Mouse (Mus musculus) kidney, embryonic 16.5 days (tissue): ENCODE data around the gene Coch. TPM values are rescaled to one million over a fixed set of nuclear protein-coding genes. Genes with fewer than 3 reads are reported as not detected.
A peak's percentile ranks its signal among the peaks of the same experiment; 100 is the strongest.
"Not testable (repeated sequence)": the region's sequence is repeated elsewhere in the genome, so short reads cannot be mapped to it uniquely, and the experiment has no call there.

ENCODE experiments used
- ATAC-seq: fragments of 200-750 bp; cut with Nextera tagmentation; 2 replicates; pipeline ENCODE4 v1.8.0; 2017; ENCODE audit warnings: moderate TSS enrichment; ENCODE audit not compliant: low FRiP score, low TSS enrichment
- H3K27ac ChIP-seq: fragments of 300-500 bp; sonication (generic); 2 replicates; pipeline ENCODE4 v1.5.1; 2014; ENCODE audit warnings: low read length
- H3K27me3 ChIP-seq: fragments of 300-500 bp; sonication (generic); 2 replicates; pipeline ENCODE4 v1.6.1; 2014; ENCODE audit warnings: low read length, control low read depth, mixed read lengths; ENCODE audit not compliant: insufficient read depth
- H3K36me3 ChIP-seq: fragments of 300-500 bp; sonication (generic); 2 replicates; pipeline ENCODE4 v1.6.1; 2014; ENCODE audit warnings: low read length, control low read depth, mixed read lengths; ENCODE audit not compliant: insufficient read depth
- H3K4me1 ChIP-seq: fragments of 300-500 bp; sonication (generic); 2 replicates; pipeline ENCODE4 v1.6.1; 2014; ENCODE audit warnings: low read length, control low read depth, mixed read lengths; ENCODE audit not compliant: insufficient read depth
- H3K4me2 ChIP-seq: fragments of 300-500 bp; sonication (generic); replicated peaks from 2 replicates; pipeline ENCODE4 v1.6.1; 2014; ENCODE audit warnings: low read depth, low read length
- H3K4me3 ChIP-seq: fragments of 300-500 bp; sonication (generic); 2 replicates; pipeline ENCODE4 v1.5.1; 2014; ENCODE audit warnings: mild to moderate bottlenecking, low read length
- H3K9ac ChIP-seq: fragments of 300-500 bp; sonication (generic); replicated peaks from 2 replicates; pipeline ENCODE4 v1.6.1; 2014; ENCODE audit warnings: low read length
- H3K9me3 ChIP-seq: fragments of 300-500 bp; sonication (generic); 2 replicates; pipeline ENCODE4 v1.6.1; 2016; ENCODE audit warnings: low read length, control low read depth
- WGBS: fragments of 180-500 bp; shearing (Covaris S2); extraction: QIAGEN DNeasy Blood & Tissue Kit; methylation state at CpG from one replicate; pipeline ENCODE4 v1.1.7; 2014; 5-methylcytosine and 5-hydroxymethylcytosine counted together
- polyA plus RNA-seq: library from polyadenylated mRNA; unstranded; fragments of >200 nt; fragmentation: Nextera tagmentation; extraction: Ambion mirVana; gene quantifications from 2 replicates; pipeline ENCODE4 v1.2.1, GENCODE M21; 2015

The Coch gene
- polyA plus RNA-seq: 1.6 TPM in 2 replicates

GRCm38 (mm10) chr12:51593229-51594029 lies at the start of gene Coch:
TSS of gene Coch (plus strand) at chr12:51593341.
- Histone ChIP-seq H3K27ac (no peak within 1 kb of the TSS), H3K9me3 (0 out of 2 replicates have a peak, but pooled peaks cover 4% of the 10 kb centered on the region), H3K27me3 (peaks cover 49% of the 10 kb centered on the region), H3K36me3 (no peaks in the 10 kb centered on the region), H3K9ac (peak within 1 kb of the TSS; percentile 62), H3K4me3 (peak within 1 kb of the TSS; percentile 67), H3K4me2 (peak within 1 kb of the TSS; percentile 99), H3K4me1 (peaks cover 19% of the 10 kb centered on the region)
- WGBS: 0% methylated on average over 60 of the region's 79 CpGs
- peak; percentile 88 for ATAC-seq

GRCm38 (mm10) chr12:51543402-51543960 lies 49.7 kb upstream of the Coch start:
- 70% methylated on average over 9 of the region's 9 CpGs for WGBS

GRCm38 (mm10) chr12:51555041-51555440 lies 38.1 kb upstream of the Coch start:
- no peaks in the 10 kb centered on the region for H3K27me3 ChIP-seq
- H3K4me2 ChIP-seq: no peak overlapping the region
- no peak overlapping the region for H3K9ac ChIP-seq
- no peak overlapping the region for H3K27ac ChIP-seq
- H3K4me1 ChIP-seq: no peaks in the 10 kb centered on the region
- no peak overlapping the region for H3K4me3 ChIP-seq
- 88% methylated on average over 1 of the region's 1 CpGs for whole genome bisulfite sequencing
- no peak for ATAC-seq
- H3K9me3 ChIP-seq: no peaks in the 10 kb centered on the region
- H3K36me3 ChIP-seq: no peaks in the 10 kb centered on the region

More at GRCm38 (mm10) chr12:51543402-51543960, 49.7 kb upstream of the Coch start:
- no peaks in the 10 kb centered on the region for H3K36me3 ChIP-seq
- H3K27me3 ChIP-seq: no peaks in the 10 kb centered on the region
- no peak overlapping the region for H3K4me3 ChIP-seq
- H3K4me2 ChIP-seq: no peak overlapping the region
- no peak overlapping the region for H3K9ac ChIP-seq
- H3K9me3 ChIP-seq: 0 out of 2 replicates have a peak, but pooled peaks cover 3% of the 10 kb centered on the region
- no peaks in the 10 kb centered on the region for H3K4me1 ChIP-seq
- H3K27ac ChIP-seq: no peak overlapping the region
- ATAC-seq: no peak

GRCm38 (mm10) chr12:51561416-51561815 lies 31.7 kb upstream of the Coch start:
- 10% methylated on average over 9 of the region's 9 CpGs for WGBS
- Histone ChIP-seq H3K27me3 (no peaks in the 10 kb centered on the region), H3K4me2 (no peak overlapping the region)

GRCm38 (mm10) chr12:51567225-51567624 lies 25.9 kb upstream of the Coch start:
- H3K4me1 ChIP-seq: no peaks in the 10 kb centered on the region
- no peaks in the 10 kb centered on the region for H3K27me3 ChIP-seq
- no peak overlapping the region for H3K4me3 ChIP-seq
- no peak overlapping the region for H3K4me2 ChIP-seq
- no peak overlapping the region for H3K9ac ChIP-seq
- no peaks in the 10 kb centered on the region for H3K36me3 ChIP-seq
- 81% methylated on average over 7 of the region's 7 CpGs for WGBS
- H3K27ac ChIP-seq: no peak overlapping the region
- ATAC-seq: no peak
- H3K9me3 ChIP-seq: peaks cover 10% of the 10 kb centered on the region

More at GRCm38 (mm10) chr12:51561416-51561815, 31.7 kb upstream of the Coch start:
- Histone ChIP-seq H3K4me1 (no peaks in the 10 kb centered on the region), H3K36me3 (no peaks in the 10 kb centered on the region), H3K9me3 (peaks cover 9% of the 10 kb centered on the region), H3K27ac (no peak overlapping the region), H3K9ac (no peak overlapping the region), H3K4me3 (no peak overlapping the region)
- peak; percentile 61; the same call in 1 of the 2 replicates for ATAC-seq

- Histone ChIP-seq H3K9me3 (peaks cover 10% of the 10 kb centered on the region), H3K36me3 (no peaks in the 10 kb centered on the region), H3K9ac (no peak overlapping the region), H3K4me3 (no peak overlapping the region), H3K27me3 (no peaks in the 10 kb centered on the region), H3K4me1 (no peaks in the 10 kb centered on the region), H3K4me2 (no peak overlapping the region), H3K27ac (no peak overlapping the region)
- no peak for ATAC-seq
- WGBS: 89% methylated on average over 7 of the region's 8 CpGs
These were observed 23.7 kb upstream of the Coch start for GRCm38 (mm10) chr12:51569472-51569871.

GRCm38 (mm10) chr12:51569944-51570343 lies 23.2 kb upstream of the Coch start:
- 60% methylated on average over 7 of the region's 7 CpGs for WGBS
- Histone ChIP-seq H3K4me2 (no peak overlapping the region), H3K9me3 (peaks cover 10% of the 10 kb centered on the region), H3K27ac (no peak overlapping the region), H3K4me3 (no peak overlapping the region), H3K9ac (no peak overlapping the region), H3K4me1 (no peaks in the 10 kb centered on the region), H3K36me3 (no peaks in the 10 kb centered on the region), H3K27me3 (no peaks in the 10 kb centered on the region)
- no peak for ATAC-seq

- no peaks in the 10 kb centered on the region for H3K9me3 ChIP-seq
- no peak overlapping the region for H3K4me2 ChIP-seq
- no peak overlapping the region for H3K9ac ChIP-seq
- H3K4me3 ChIP-seq: no peak overlapping the region
- no peaks in the 10 kb centered on the region for H3K4me1 ChIP-seq
- no peak overlapping the region for H3K27ac ChIP-seq
- H3K36me3 ChIP-seq: no peaks in the 10 kb centered on the region
- no peaks in the 10 kb centered on the region for H3K27me3 ChIP-seq
- 75% methylated on average over 4 of the region's 4 CpGs for WGBS
- ATAC-seq: no peak
These were observed 20.5 kb upstream of the Coch start for GRCm38 (mm10) chr12:51572651-51573050.

- not testable (repeated sequence) for H3K4me3 ChIP-seq, H3K9ac ChIP-seq, H3K9me3 ChIP-seq, H3K27me3 ChIP-seq, H3K27ac ChIP-seq, ATAC-seq, H3K4me1 ChIP-seq, H3K4me2 ChIP-seq, H3K36me3 ChIP-seq
- 82% methylated on average over 2 of the region's 2 CpGs for WGBS
These were observed 15.3 kb upstream of the Coch start for GRCm38 (mm10) chr12:51577816-51578215.

- Histone ChIP-seq H3K36me3 (no peaks in the 10 kb centered on the region), H3K9ac (no peak overlapping the region), H3K9me3 (peaks cover 7% of the 10 kb centered on the region; the same call in 1 of the 2 replicates), H3K4me3 (no peak overlapping the region), H3K4me2 (no peak overlapping the region), H3K27ac (no peak overlapping the region), H3K4me1 (peaks cover 14% of the 10 kb centered on the region), H3K27me3 (peaks cover 27% of the 10 kb centered on the region)
- 81% methylated on average over 5 of the region's 5 CpGs for WGBS
- ATAC-seq: no peak
These were observed 3.9 kb upstream of the Coch start for GRCm38 (mm10) chr12:51589263-51589662.
